22 mouse cellular contexts compared by ENCODE assay signal in genomic region chr14:122168912-122169311, GRCm38 (mm10).
"Had no signal": no experiment of that assay in that cellular context is flagged by ENCODE, and none has a peak within 500 bp of the region (broad histone marks: within the 10 kb centered on the region; RNA-seq: fewer than 3 reads in every experiment).

No protein-coding gene starts in this region.

- H3K4me3 ChIP-seq: limb, embryonic 12.5 days; limb, embryonic 15.5 days; midbrain, embryonic 13.5 days; myocyte; neural tube, embryonic 13.5 days had no signal

- H3K36me3 ChIP-seq: limb, embryonic 15.5 days had no signal

- ATAC-seq: liver, postnatal 0 days; lung, postnatal 0 days; midbrain, embryonic 13.5 days had no signal

- H3K9me3 ChIP-seq: limb, embryonic 12.5 days; limb, embryonic 15.5 days; midbrain, embryonic 13.5 days; neural tube, embryonic 13.5 days had no signal

- H3K27me3 ChIP-seq: limb, embryonic 12.5 days; limb, embryonic 15.5 days; midbrain, embryonic 13.5 days; neural tube, embryonic 13.5 days had no signal

- DNase-seq: kidney, adult 9 months; kidney, postnatal 14 days; kidney, postnatal 4 days; left cerebral cortex, postnatal 4 days; liver, postnatal 0 days; lung, embryonic 14.5 days; right cerebral cortex, adult 18-20 months; right cerebral cortex, postnatal 14 days; right cerebral cortex, postnatal 4 days; thymus, adult 2 months; thymus, postnatal 14 days; thymus, postnatal 4 days had no signal

- H3K4me1 ChIP-seq: limb, embryonic 12.5 days; limb, embryonic 15.5 days had no signal

- H3K27ac ChIP-seq: limb, embryonic 12.5 days; limb, embryonic 15.5 days; liver, embryonic 14.5 days; macrophage; midbrain, embryonic 13.5 days; neural tube, embryonic 13.5 days; stomach, postnatal 0 days had no signal

- H3K4me2 ChIP-seq: limb, embryonic 12.5 days; limb, embryonic 15.5 days; liver, embryonic 11.5 days; lung, embryonic 14.5 days; midbrain, embryonic 13.5 days; neural tube, embryonic 13.5 days had no signal

- H3K9ac ChIP-seq: limb, embryonic 12.5 days; limb, embryonic 15.5 days; liver, embryonic 14.5 days; liver, postnatal 0 days; lung, embryonic 14.5 days; midbrain, embryonic 13.5 days; neural tube, embryonic 13.5 days had no signal
